Mouse (Mus musculus): ENCODE data around the gene Pstk. TPM values are rescaled to one million over a fixed set of nuclear protein-coding genes. Genes with fewer than 3 reads are reported as not detected.
A peak's percentile ranks its signal among the peaks of the same experiment; 100 is the strongest.
"Not testable (repeated sequence)": the region's sequence is repeated elsewhere in the genome, so short reads cannot be mapped to it uniquely, and the experiment has no call there.

Gene Pstk
- polyA plus RNA-seq, 1 experiment from 2014 or later: 33.7 TPM

DNA sequence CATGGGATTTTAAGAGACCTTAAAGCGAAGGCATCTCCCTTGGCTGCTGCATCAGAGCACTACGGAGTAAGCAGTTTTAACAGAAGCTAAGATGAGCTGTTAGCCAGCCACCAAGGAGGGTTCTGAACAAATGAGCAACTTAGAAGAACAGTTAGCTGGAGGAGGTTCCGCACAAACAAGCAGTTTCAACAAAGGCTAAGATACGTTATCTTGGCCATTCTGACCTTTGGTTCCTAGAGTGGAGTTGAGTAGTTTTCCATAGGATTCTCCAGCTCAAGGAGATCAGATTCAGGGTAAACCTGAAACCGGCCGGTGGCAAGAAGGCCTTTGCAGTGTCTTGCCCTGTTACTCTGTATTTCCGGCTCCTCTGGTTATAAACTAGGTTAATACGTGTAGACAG lies 6.8 kb upstream of the Pstk start:
- WGBS: 95% methylated on average over 8 of the region's 8 CpGs
- ATAC-seq (replicated peaks): no peak

GRCm38 (mm10) chr7:131371470-131371860 lies 524 bp downstream of the Pstk start:
- no peak for ATAC-seq (replicated peaks)

More for the DNA sequence above, 6.8 kb upstream of the Pstk start:
- H3K4me1 ChIP-seq: peaks cover 18% of the 10 kb centered on the region
- H3K27ac ChIP-seq (replicated peaks): no peak overlapping the region
- 0 out of 2 replicates have a peak, but pooled peaks cover under 1% of the 10 kb centered on the region for H3K36me3 ChIP-seq
- H3K4me3 ChIP-seq: no peak overlapping the region
- H3K9ac ChIP-seq (replicated peaks): no peak overlapping the region
- H3K4me2 ChIP-seq (replicated peaks): no peak overlapping the region
- H3K27me3 ChIP-seq: no peaks in the 10 kb centered on the region; the same call in 1 of the 2 replicates
- no peaks in the 10 kb centered on the region for H3K9me3 ChIP-seq

DNA sequence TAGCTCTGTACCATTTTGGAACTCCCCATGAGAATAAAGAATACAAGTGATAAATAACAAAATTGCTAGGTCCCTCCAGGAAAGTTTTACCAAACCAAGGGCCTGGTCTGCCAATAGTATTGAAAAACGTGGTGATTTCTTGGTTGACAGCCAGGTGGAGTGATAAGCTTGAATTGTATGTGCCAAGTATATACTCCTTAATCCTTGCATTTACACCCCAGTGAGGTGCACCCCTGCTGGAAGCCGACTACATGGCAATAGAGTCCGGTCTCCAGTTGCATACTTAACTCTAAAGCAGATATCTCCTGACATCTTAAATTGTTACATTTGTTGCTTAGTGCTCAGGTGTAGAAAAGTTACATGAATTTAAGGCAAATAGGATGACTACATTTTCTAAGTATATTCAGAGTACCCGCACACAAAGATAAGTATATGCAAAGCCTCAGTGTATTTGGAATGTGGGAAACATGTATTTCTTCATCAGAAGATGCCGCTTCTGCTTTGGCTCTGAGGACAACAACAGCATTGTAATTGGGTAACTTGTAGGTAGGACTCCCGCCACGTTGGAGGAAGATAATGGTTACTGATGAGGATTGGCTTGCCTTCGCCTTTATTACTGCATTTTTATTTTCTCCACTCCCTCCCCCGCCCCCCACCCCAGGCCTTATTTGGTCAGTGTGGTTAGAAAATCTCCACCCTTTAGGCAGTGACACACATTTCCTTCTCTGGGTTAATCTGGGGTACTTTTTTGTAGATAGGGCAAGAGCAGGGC lies 1.1 kb downstream of the Pstk start:
- Histone ChIP-seq H3K27me3 (no peaks in the 10 kb centered on the region; the same call in 1 of the 2 replicates), H3K27ac (replicated peaks) (no peak overlapping the region), H3K9ac (replicated peaks) (peak overlapping the region; percentile 94), H3K4me1 (peaks cover 7% of the 10 kb centered on the region; the same call in 1 of the 2 replicates), H3K9me3 (no peaks in the 10 kb centered on the region), H3K4me3 (peak overlapping the region; percentile 78), H3K4me2 (replicated peaks) (peak overlapping the region; percentile 69), H3K36me3 (no peaks in the 10 kb centered on the region)
- 74% methylated on average over 9 of the region's 9 CpGs for WGBS
- no peak for ATAC-seq (replicated peaks)

More at GRCm38 (mm10) chr7:131371470-131371860, 524 bp downstream of the Pstk start:
- Histone ChIP-seq H3K27me3 (no peaks in the 10 kb centered on the region; the same call in 1 of the 2 replicates), H3K4me2 (replicated peaks) (peak overlapping the region; percentile 69), H3K4me3 (peak overlapping the region; percentile 78), H3K27ac (replicated peaks) (peak overlapping the region; percentile 84), H3K36me3 (no peaks in the 10 kb centered on the region), H3K9ac (replicated peaks) (peak overlapping the region; percentile 94), H3K4me1 (peaks cover 7% of the 10 kb centered on the region; the same call in 1 of the 2 replicates), H3K9me3 (no peaks in the 10 kb centered on the region)
- 6% methylated on average over 9 of the region's 9 CpGs for WGBS

DNA sequence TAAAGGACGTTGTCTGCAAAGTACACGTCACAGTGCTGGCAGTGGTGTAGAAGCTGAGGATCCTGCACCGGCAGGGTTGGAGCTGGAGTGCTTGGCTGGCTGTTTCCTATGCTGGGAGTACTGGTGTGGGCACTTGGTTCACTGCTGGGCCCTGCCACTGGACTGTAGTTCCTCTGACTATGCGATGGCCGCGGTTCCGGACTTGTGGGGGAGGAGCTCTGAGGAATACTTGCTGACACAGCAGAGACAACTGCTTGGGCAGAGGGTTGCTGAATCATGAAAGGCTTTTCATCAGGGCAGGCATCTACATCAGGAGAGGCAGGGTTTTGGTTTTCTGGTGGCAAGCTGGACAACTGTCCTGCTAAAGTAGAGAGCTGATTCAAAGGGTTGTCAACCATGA lies 20.8 kb downstream of the Pstk start:
- H3K4me2 ChIP-seq (replicated peaks); H3K27me3 ChIP-seq; ATAC-seq (replicated peaks); H3K9me3 ChIP-seq; H3K27ac ChIP-seq (replicated peaks); H3K4me3 ChIP-seq; H3K9ac ChIP-seq (replicated peaks); H3K4me1 ChIP-seq: not testable (repeated sequence)
- 93% methylated on average over 7 of the region's 7 CpGs for WGBS
- peaks cover 34% of the 10 kb centered on the region for H3K36me3 ChIP-seq

DNA sequence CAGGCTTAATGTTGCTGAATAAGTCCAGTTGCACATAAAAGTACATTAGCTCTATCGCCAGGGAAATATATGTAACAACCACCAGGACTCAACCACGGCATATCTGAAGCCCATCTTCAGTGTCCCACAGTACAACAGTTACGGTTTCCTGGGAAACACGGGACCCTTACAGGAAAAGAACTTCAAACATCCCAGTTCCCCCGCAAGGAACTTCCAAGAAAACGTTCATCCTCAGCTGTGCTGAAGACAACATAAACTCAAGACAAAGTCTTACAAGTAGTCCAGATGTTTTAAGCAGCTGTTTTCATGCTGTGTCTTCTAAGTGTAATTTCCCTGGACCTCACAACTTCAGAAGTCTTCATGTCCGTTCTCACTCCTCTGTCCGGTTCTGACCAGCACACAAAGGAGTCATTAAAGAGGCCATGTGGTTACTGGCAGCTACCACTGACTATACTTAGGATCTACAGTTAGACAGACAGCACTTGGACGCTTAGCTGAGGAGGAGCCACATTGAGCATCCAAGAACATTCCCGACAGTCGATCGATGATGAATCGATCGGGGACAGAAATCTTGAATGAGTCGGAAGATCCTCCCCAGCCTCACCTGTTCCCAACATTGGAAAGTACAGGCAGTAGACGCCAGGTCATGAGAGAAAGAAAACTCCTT lies 38.5 kb downstream of the Pstk start:
- Histone ChIP-seq H3K4me3 (peak overlapping the region; percentile 88), H3K27ac (replicated peaks) (no peak overlapping the region), H3K9me3 (no peaks in the 10 kb centered on the region), H3K9ac (replicated peaks) (peak overlapping the region; percentile 93), H3K4me1 (peaks cover 29% of the 10 kb centered on the region), H3K4me2 (replicated peaks) (peak overlapping the region; percentile 72), H3K36me3 (no peaks in the 10 kb centered on the region), H3K27me3 (no peaks in the 10 kb centered on the region)
- 7% methylated on average over 16 of the region's 16 CpGs for WGBS
- no peak for ATAC-seq (replicated peaks)

- ATAC-seq (replicated peaks): peak; percentile 76
- Histone ChIP-seq H3K4me1 (peaks cover 29% of the 10 kb centered on the region), H3K27ac (replicated peaks) (peak overlapping the region; percentile 76), H3K4me2 (replicated peaks) (peak overlapping the region; percentile 72), H3K9ac (replicated peaks) (peak overlapping the region; percentile 93), H3K4me3 (peak overlapping the region; percentile 88), H3K27me3 (no peaks in the 10 kb centered on the region), H3K36me3 (no peaks in the 10 kb centered on the region), H3K9me3 (no peaks in the 10 kb centered on the region)
- WGBS: under 1% methylated on average over 38 of the region's 38 CpGs
Observed at GRCm38 (mm10) chr7:131409988-131410385, 39.0 kb downstream of the Pstk start.

DNA sequence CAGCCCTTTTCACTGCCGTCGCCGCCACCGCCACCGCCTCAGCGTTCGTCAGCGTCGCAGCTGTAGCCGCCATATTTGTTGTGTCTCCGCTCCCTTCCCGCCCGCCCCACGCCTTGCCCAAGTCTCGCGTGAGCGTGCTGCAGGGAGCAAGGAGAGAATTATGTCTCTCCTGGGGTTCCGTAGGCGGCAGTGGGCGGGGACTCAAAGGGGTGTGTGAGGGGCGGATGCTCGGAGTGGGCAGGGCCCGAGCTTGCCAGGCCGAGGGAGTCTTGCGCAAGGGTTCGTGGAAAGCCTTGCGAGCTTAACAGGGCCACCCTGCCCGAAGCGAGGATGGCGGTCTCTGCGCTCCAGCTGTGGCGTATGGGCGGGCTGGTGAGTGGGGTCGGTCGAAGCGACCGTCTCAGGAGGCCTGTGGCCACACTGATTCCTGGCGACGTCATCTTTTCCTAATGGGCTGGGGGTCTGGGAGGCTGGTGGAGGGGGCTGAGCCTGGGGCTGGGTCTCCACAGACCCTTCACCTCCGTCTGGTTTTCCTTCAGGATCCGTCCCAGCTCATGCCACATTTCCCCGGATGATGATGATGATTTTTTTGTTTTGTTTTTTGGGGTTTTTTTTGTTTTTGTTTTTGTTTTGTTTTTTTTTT lies 39.6 kb downstream of the Pstk start, which contains the start of the genes Ikzf5 and Acadsb:
Gene Ikzf5, minus strand, starts transcription at position 106 of the 643 bp plus-strand sequence.
Gene Acadsb, plus strand, starts transcription at position 186 of the 643 bp plus-strand sequence.
- H3K27ac ChIP-seq (replicated peaks): peak within 1 kb of the TSS; percentile 83
- ATAC-seq (replicated peaks): peak; percentile 98
- no peaks in the 10 kb centered on the region for H3K27me3 ChIP-seq
- H3K36me3 ChIP-seq: no peaks in the 10 kb centered on the region
- peak within 1 kb of the TSS; percentile 88 for H3K4me3 ChIP-seq
- H3K9me3 ChIP-seq: no peaks in the 10 kb centered on the region
- WGBS: under 1% methylated on average over 42 of the region's 42 CpGs
- H3K4me1 ChIP-seq: peaks cover 29% of the 10 kb centered on the region
- peak within 1 kb of the TSS; percentile 93 for H3K9ac ChIP-seq (replicated peaks)
- H3K4me2 ChIP-seq (replicated peaks): peak within 1 kb of the TSS; percentile 72

GRCm38 (mm10) chr7:131411221-131411940 lies 40.4 kb downstream of the Pstk start:
- Histone ChIP-seq H3K27me3 (no peaks in the 10 kb centered on the region), H3K9me3 (no peaks in the 10 kb centered on the region), H3K4me1 (peaks cover 29% of the 10 kb centered on the region), H3K9ac (replicated peaks) (peak overlapping the region; percentile 84), H3K4me3 (peak overlapping the region; percentile 88), H3K4me2 (replicated peaks) (peak overlapping the region; percentile 59), H3K27ac (replicated peaks) (no peak overlapping the region), H3K36me3 (no peaks in the 10 kb centered on the region)
- ATAC-seq (replicated peaks): no peak
- WGBS: 62% methylated on average over 10 of the region's 10 CpGs

DNA sequence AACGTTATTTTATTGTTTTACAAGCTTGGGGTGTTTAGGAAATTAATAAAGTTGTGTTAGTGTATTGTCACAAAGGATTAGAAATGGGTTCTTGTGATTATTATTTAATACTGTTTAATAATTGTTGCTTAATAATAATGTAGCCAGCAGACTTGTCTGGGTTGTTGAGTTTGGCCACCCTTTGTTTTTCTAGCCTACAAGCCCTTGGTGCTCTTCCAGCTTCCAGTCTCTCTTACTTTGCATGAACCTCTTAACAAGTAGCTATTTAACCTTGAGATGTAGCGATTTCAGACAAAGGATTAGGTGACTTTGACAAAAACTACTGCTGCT lies 41.0 kb downstream of the Pstk start:
- Histone ChIP-seq H3K36me3 (no peaks in the 10 kb centered on the region), H3K4me3 (peak overlapping the region; percentile 88; the same call in 1 of the 2 replicates), H3K27ac (replicated peaks) (no peak overlapping the region), H3K4me1 (peaks cover 29% of the 10 kb centered on the region), H3K9me3 (no peaks in the 10 kb centered on the region), H3K4me2 (replicated peaks) (no peak overlapping the region), H3K27me3 (no peaks in the 10 kb centered on the region), H3K9ac (replicated peaks) (no peak overlapping the region)
- no peak for ATAC-seq (replicated peaks)
- 78% methylated on average over 2 of the region's 2 CpGs for WGBS

DNA sequence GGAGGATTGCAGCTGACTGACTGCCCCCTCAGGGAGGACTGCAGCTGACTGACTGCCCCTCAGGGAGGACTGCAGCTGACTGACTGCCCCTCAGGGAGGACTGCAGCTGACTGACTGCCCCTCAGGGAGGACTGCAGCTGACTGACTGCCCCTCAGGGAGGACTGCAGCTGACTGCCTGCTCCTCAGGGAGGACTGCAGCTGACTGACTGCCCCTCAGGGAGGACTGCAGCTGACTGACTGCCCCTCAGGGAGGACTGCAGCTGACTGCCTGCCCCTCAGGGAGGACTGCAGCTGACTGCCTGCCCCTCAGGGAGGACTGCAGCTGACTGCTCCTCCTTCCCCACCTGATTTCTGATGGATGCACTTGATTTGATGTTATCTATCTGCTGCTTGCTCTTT lies 45.8 kb downstream of the Pstk start:
- not testable (repeated sequence) for H3K36me3 ChIP-seq; H3K9me3 ChIP-seq; H3K9ac ChIP-seq (replicated peaks); H3K4me1 ChIP-seq; H3K4me3 ChIP-seq; H3K27ac ChIP-seq (replicated peaks); H3K4me2 ChIP-seq (replicated peaks); H3K27me3 ChIP-seq; ATAC-seq (replicated peaks)

DNA sequence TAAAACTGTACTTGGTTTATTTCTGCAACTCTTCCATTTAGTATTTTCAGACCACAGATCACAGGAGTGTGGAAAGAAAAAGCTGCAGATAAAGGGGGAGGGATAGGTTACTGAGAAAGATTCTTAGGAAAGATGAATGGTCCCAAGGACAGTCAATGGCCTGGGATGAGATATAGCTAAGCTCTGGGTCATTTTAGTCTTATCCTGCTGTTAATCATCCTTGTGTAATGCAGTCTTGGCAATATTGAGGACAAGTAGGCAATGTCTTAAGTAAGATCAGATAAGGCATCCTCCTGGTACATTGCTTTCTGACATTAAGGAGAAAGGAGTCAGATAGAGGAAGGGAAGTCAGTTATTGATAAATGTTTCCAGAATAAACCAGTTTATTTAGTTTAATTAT lies 46.7 kb downstream of the Pstk start:
- Histone ChIP-seq H3K4me3 (no peak overlapping the region), H3K4me2 (replicated peaks) (no peak overlapping the region), H3K9me3 (no peaks in the 10 kb centered on the region), H3K27ac (replicated peaks) (no peak overlapping the region), H3K9ac (replicated peaks) (no peak overlapping the region), H3K4me1 (no peaks in the 10 kb centered on the region; the same call in 1 of the 2 replicates), H3K36me3 (no peaks in the 10 kb centered on the region), H3K27me3 (no peaks in the 10 kb centered on the region)
- ATAC-seq (replicated peaks): no peak

All from forebrain, embryonic 15.5 days (tissue).